Mouse (Mus musculus) small intestine, adult 2 months (tissue): ENCODE data around the gene Ypel3. TPM values are rescaled to one million over a fixed set of nuclear protein-coding genes. Genes with fewer than 3 reads are reported as not detected.
A peak's percentile ranks its signal among the peaks of the same experiment; 100 is the strongest.
"Not testable (repeated sequence)": the region's sequence is repeated elsewhere in the genome, so short reads cannot be mapped to it uniquely, and the experiment has no call there.

ENCODE experiments used
- H3K27ac ChIP-seq: fragments of 200-500 bp; 2 replicates; pipeline ENCODE4 v1.5.1; 2012; ENCODE audit warnings: low read depth, low read length, control low read depth, inconsistent platforms; ENCODE audit not compliant: insufficient read depth
- H3K27me3 ChIP-seq: fragments of 200-500 bp; 2 replicates; pipeline ENCODE4 v1.6.1; 2012; ENCODE audit warnings: mild to moderate bottlenecking, moderate library complexity, low read length, inconsistent platforms; ENCODE audit not compliant: control insufficient read depth, insufficient read depth
- H3K36me3 ChIP-seq: fragments of 200-500 bp; 2 replicates; pipeline ENCODE4 v1.6.1; 2012; ENCODE audit warnings: mild to moderate bottlenecking, low read length, control low read depth, inconsistent platforms; ENCODE audit not compliant: control insufficient read depth, insufficient read depth
- H3K4me1 ChIP-seq: fragments of 200-500 bp; 2 replicates; pipeline ENCODE4 v1.6.1; 2012; ENCODE audit warnings: low read length, inconsistent platforms, mixed read lengths; ENCODE audit not compliant: control insufficient read depth, insufficient read depth, insufficient read length
- H3K4me3 ChIP-seq: fragments of 200-500 bp; 2 replicates; pipeline ENCODE4 v1.5.1; 2012; ENCODE audit warnings: low read depth, mild to moderate bottlenecking, control low read depth, inconsistent platforms, low read length, moderate library complexity
- CTCF ChIP-seq: fragments of 200-500 bp; IDR thresholded peaks from 2 replicates; pipeline ENCODE4 v1.5.1; 2012; ENCODE audit warnings: low read depth, mild to moderate bottlenecking, control low read depth, inconsistent platforms, low read length, moderate library complexity, mixed read lengths; ENCODE audit not compliant: insufficient replicate concordance, insufficient read length; ENCODE audit errors: extremely low read depth
- POLR2A ChIP-seq: fragments of 200-500 bp; IDR thresholded peaks from 2 replicates; pipeline ENCODE4 v1.6.1; 2012; ENCODE audit warnings: low read depth, mild to moderate bottlenecking, control low read depth, inconsistent platforms, low read length, moderate library complexity
- WGBS: fragments of 180-500 bp; shearing (Covaris S2); methylation state at CpG from one replicate; pipeline ENCODE4 v1.1.7; 2018; 5-methylcytosine and 5-hydroxymethylcytosine counted together
- polyA plus RNA-seq: library from polyadenylated mRNA; depleted of rRNA; stranded (reverse); fragments of >200 nt; gene quantifications from 2 replicates; pipeline ENCODE4 v1.2.3, GENCODE M21; 2012; rRNA removed

The Ypel3 gene
- polyA plus RNA-seq = 153 and 244 TPM in 2 replicates

- Histone ChIP-seq H3K4me3 (peak within 1 kb of the TSS; percentile 85), H3K4me1 (peaks cover 23% of the 10 kb centered on the region), H3K27me3 (no peaks in the 10 kb centered on the region), H3K36me3 (peaks cover 14% of the 10 kb centered on the region), H3K27ac (peak within 1 kb of the TSS; percentile 93)
- TF ChIP-seq POLR2A (peak; percentile 55), CTCF (no peak)
- WGBS = under 1% methylated on average over 36 of the region's 37 CpGs
Measured at GRCm38 (mm10) chr7:126776598-126777057, at the start of gene Ypel3. Gene Ypel3, plus strand, starts transcription at chr7:126776955.

- H3K27ac ChIP-seq, H3K36me3 ChIP-seq, H3K4me3 ChIP-seq, H3K27me3 ChIP-seq, H3K4me1 ChIP-seq: not testable (repeated sequence)
- WGBS = 48% methylated on average over 4 of the region's 4 CpGs
Measured at GRCm38 (mm10) chr7:126730256-126730789, 46.4 kb upstream of the Ypel3 start.

GRCm38 (mm10) chr7:126736122-126736521 is 40.6 kb upstream of the Ypel3 start:
- WGBS = 79% methylated on average over 8 of the region's 8 CpGs
- Histone ChIP-seq H3K27ac (no peak overlapping the region), H3K4me3 (no peak overlapping the region), H3K27me3 (no peaks in the 10 kb centered on the region), H3K4me1 (no peaks in the 10 kb centered on the region), H3K36me3 (no peaks in the 10 kb centered on the region)
- TF ChIP-seq CTCF (no peak), POLR2A (no peak)

- 87% methylated on average over 17 of the region's 17 CpGs for WGBS
- Histone ChIP-seq H3K36me3 (no peaks in the 10 kb centered on the region), H3K27ac (no peak overlapping the region), H3K4me3 (no peak overlapping the region), H3K4me1 (no peaks in the 10 kb centered on the region), H3K27me3 (no peaks in the 10 kb centered on the region)
- TF ChIP-seq CTCF = no peak
- no peak for TF ChIP-seq POLR2A
Measured at GRCm38 (mm10) chr7:126739551-126739950, 37.2 kb upstream of the Ypel3 start.

GRCm38 (mm10) chr7:126740132-126740735 is 36.5 kb upstream of the Ypel3 start:
- no peak overlapping the region for H3K27ac ChIP-seq
- H3K27me3 ChIP-seq = no peaks in the 10 kb centered on the region
- no peak overlapping the region for H3K4me3 ChIP-seq
- no peaks in the 10 kb centered on the region for H3K36me3 ChIP-seq
- WGBS = 80% methylated on average over 13 of the region's 13 CpGs
- TF ChIP-seq POLR2A = no peak
- TF ChIP-seq CTCF = no peak
- H3K4me1 ChIP-seq = no peaks in the 10 kb centered on the region

GRCm38 (mm10) chr7:126740977-126741376 is 35.8 kb upstream of the Ypel3 start:
- H3K4me3 ChIP-seq = no peak overlapping the region
- TF ChIP-seq CTCF (no peak), POLR2A (no peak)
- no peaks in the 10 kb centered on the region for H3K27me3 ChIP-seq
- no peaks in the 10 kb centered on the region for H3K4me1 ChIP-seq
- H3K27ac ChIP-seq = no peak overlapping the region
- no peaks in the 10 kb centered on the region for H3K36me3 ChIP-seq
- WGBS = 83% methylated on average over 5 of the region's 5 CpGs

GRCm38 (mm10) chr7:126741452-126741851 is 35.3 kb upstream of the Ypel3 start:
- Histone ChIP-seq H3K4me3 (no peak overlapping the region), H3K4me1 (no peaks in the 10 kb centered on the region), H3K27me3 (no peaks in the 10 kb centered on the region), H3K27ac (no peak overlapping the region), H3K36me3 (no peaks in the 10 kb centered on the region)
- 93% methylated on average over 5 of the region's 5 CpGs for WGBS
- TF ChIP-seq CTCF (no peak), POLR2A (no peak)
